Mouse (Mus musculus) lung, postnatal 0 days (tissue): ENCODE results near the gene Gm20458.

Experiments used
- CTCF ChIP-seq: IDR thresholded peaks from 2 replicates; pipeline ENCODE4 v1.5.1; 2016; ENCODE audit warnings: antibody characterized with exemption, mild to moderate bottlenecking
- EP300 ChIP-seq: IDR thresholded peaks from 2 replicates; pipeline ENCODE4 v1.6.1; 2016; ENCODE audit warnings: antibody characterized with exemption, mild to moderate bottlenecking, control low read depth

DNA sequence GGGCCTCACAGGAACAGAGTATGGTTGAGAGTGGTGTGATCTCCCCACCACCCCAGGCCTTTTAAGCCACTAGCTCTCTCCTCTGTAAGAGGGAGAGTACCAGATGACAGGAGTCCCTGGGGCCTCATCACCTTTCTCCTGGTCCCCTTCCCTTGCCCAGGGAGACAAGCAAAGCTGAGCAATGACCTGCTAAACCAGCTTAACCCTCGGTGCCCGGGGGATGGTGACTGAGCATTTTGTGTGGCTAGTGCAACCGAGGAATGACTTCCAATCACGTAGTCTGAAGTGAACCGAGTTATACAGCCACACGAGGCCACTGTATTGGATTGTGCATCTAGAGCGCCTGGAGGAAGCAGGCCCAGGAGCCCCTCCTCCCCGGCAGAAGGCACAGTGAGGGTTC lies 36.4 kb upstream of the Gm20458 start:
- TF ChIP-seq CTCF (no peak), EP300 (no peak)
